Mouse (Mus musculus): ENCODE measurements around the gene Ccr5.

- TF ChIP-seq CTCF (IDR thresholded peaks at IDR 0.05; ENCODE audit: low read depth) (no peak), EP300 (IDR thresholded peaks at IDR 0.05; ENCODE audit: low read depth) (no peak)
These were observed 30.9 kb upstream of the Ccr5 start for GRCm38 (mm10) chr9:124090441-124090840.

Data from liver, embryonic 14.5 days (tissue).